Mouse (Mus musculus) lung, postnatal 0 days (tissue): ENCODE data around the gene Dusp12.

Source experiments
- CTCF ChIP-seq: IDR thresholded peaks from 2 replicates; pipeline ENCODE4 v1.5.1; 2016; ENCODE audit warnings: antibody characterized with exemption, mild to moderate bottlenecking
- EP300 ChIP-seq: IDR thresholded peaks from 2 replicates; pipeline ENCODE4 v1.6.1; 2016; ENCODE audit warnings: antibody characterized with exemption, mild to moderate bottlenecking, control low read depth

GRCm38 (mm10) chr1:170855056-170855760 is 30.1 kb downstream of the Dusp12 start:
- TF ChIP-seq CTCF (no peak), EP300 (no peak)
